Mouse (Mus musculus) layer of hippocampus, adult 9-11 months (tissue): ENCODE measurements around the gene Atf7ip.

Experiments
- DNase-seq: peaks from one replicate; pipeline ENCODE4 v3.0.0; 2022

The Atf7ip gene

GRCm38 (mm10) chr6:136554774-136555522 lies 49.0 kb downstream of the Atf7ip start:
- DNase-seq = peak; percentile 53

- peak; percentile 71 for DNase-seq
Measured at GRCm38 (mm10) chr6:136555523-136555915, 49.6 kb downstream of the Atf7ip start.

- DNase-seq = no peak
Measured at GRCm38 (mm10) chr6:136558288-136559005, 52.5 kb downstream of the Atf7ip start.

GRCm38 (mm10) chr6:136566002-136566401 lies 60.0 kb downstream of the Atf7ip start:
- no peak for DNase-seq

GRCm38 (mm10) chr6:136590739-136591138 lies 84.8 kb downstream of the Atf7ip start:
- no peak for DNase-seq

GRCm38 (mm10) chr6:136594541-136594940 lies 88.6 kb downstream of the Atf7ip start:
- DNase-seq = no peak

- DNase-seq = no peak
Measured at GRCm38 (mm10) chr6:136602601-136603000, 96.6 kb downstream of the Atf7ip start.

- no peak for DNase-seq
Measured at GRCm38 (mm10) chr6:136611351-136612215, 105.6 kb downstream of the Atf7ip start.

GRCm38 (mm10) chr6:136612312-136612711 lies 106.3 kb downstream of the Atf7ip start:
- no peak for DNase-seq

- no peak for DNase-seq
Measured at GRCm38 (mm10) chr6:136614156-136614555, 108.2 kb downstream of the Atf7ip start.

GRCm38 (mm10) chr6:136620361-136621139 lies 114.6 kb downstream of the Atf7ip start:
- peak; percentile 72 for DNase-seq

GRCm38 (mm10) chr6:136625421-136625820 lies 119.5 kb downstream of the Atf7ip start:
- no peak for DNase-seq

- no peak for DNase-seq
Measured at GRCm38 (mm10) chr6:136629639-136630038, 123.7 kb downstream of the Atf7ip start.

- DNase-seq = no peak
Measured at GRCm38 (mm10) chr6:136631519-136631918, 125.6 kb downstream of the Atf7ip start.

- DNase-seq = no peak
Measured at GRCm38 (mm10) chr6:136631945-136632534, 126.1 kb downstream of the Atf7ip start.

GRCm38 (mm10) chr6:136633154-136633553 lies 127.2 kb downstream of the Atf7ip start:
- no peak for DNase-seq

- no peak for DNase-seq
Measured at GRCm38 (mm10) chr6:136633719-136634118, 127.8 kb downstream of the Atf7ip start.

GRCm38 (mm10) chr6:136634982-136635381 lies 129.0 kb downstream of the Atf7ip start:
- no peak for DNase-seq

GRCm38 (mm10) chr6:136644171-136644570 lies 138.2 kb downstream of the Atf7ip start:
- DNase-seq = no peak

- DNase-seq = no peak
Measured at GRCm38 (mm10) chr6:136645754-136646153, 139.8 kb downstream of the Atf7ip start.

GRCm38 (mm10) chr6:136646207-136646606 lies 140.2 kb downstream of the Atf7ip start:
- DNase-seq = no peak

- no peak for DNase-seq
Measured at GRCm38 (mm10) chr6:136647455-136647861, 141.5 kb downstream of the Atf7ip start.
